Mouse (Mus musculus) lung, adult 2 months (tissue): ENCODE measurements at regions not wholly inside any gene's neighbourhood (a gene's known extent, or its start where the extent isn't known, plus 50 kb on each side); places are given as distances from the start of the nearest gene placed in this dataset.

Experiments used
- DNase-seq: peaks from one replicate; pipeline ENCODE4 v3.0.0; 2022
- H3K4me1 ChIP-seq: fragments of 200-500 bp; 2 replicates; pipeline ENCODE4 v1.6.1; 2011; ENCODE audit warnings: low read length; ENCODE audit not compliant: control insufficient read depth, insufficient read depth
- H3K4me3 ChIP-seq: fragments of 200-500 bp; replicated peaks from 2 replicates; pipeline ENCODE3; 2011; ENCODE audit warnings: low read depth, mild to moderate bottlenecking, control low read depth, low read length; ENCODE audit errors: extremely low read depth
- CTCF ChIP-seq: fragments of 200-500 bp; IDR thresholded peaks from 2 replicates; pipeline ENCODE4 v1.5.1; 2011; ENCODE audit warnings: mild to moderate bottlenecking, low read length, control low read depth; ENCODE audit not compliant: insufficient read depth
- POLR2A ChIP-seq: fragments of 200-500 bp; IDR thresholded peaks from 2 replicates; pipeline ENCODE4 v1.6.1; 2011; ENCODE audit warnings: low read depth, mild to moderate bottlenecking, control low read depth, low read length, borderline replicate concordance; ENCODE audit errors: extremely low read depth
- WGBS: fragments of 180-500 bp; shearing (Covaris S2); methylation state at CpG from one replicate; pipeline ENCODE4 v1.1.7; 2018; 5-methylcytosine and 5-hydroxymethylcytosine counted together

DNA sequence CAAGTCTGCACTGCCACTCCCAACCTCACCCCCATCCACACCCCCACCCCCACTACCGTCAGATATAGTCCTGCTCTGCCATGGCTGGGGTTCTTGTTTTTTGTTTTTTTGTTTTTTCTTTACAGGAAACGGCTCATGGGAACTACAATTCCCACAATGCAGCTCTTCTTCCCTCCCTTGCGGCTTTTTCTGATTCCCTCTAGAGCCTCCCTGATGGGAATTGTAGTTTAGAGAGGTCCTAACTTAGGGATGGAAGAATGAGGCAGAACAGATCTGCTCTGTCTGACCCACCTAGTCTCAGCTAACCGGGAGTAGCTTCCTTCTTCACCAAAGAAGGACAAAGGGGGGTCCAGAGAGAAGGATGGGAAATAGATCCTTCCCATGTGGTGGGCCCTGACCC lies 98.7 kb upstream of the Mvb12b start:
- H3K4me3 ChIP-seq, result no peak overlapping the region
- DNase-seq, result no peak
- TF ChIP-seq POLR2A (no peak), CTCF (no peak)
- no peaks in the 10 kb centered on the region for H3K4me1 ChIP-seq
- 23% methylated on average over 4 of the region's 4 CpGs for WGBS

DNA sequence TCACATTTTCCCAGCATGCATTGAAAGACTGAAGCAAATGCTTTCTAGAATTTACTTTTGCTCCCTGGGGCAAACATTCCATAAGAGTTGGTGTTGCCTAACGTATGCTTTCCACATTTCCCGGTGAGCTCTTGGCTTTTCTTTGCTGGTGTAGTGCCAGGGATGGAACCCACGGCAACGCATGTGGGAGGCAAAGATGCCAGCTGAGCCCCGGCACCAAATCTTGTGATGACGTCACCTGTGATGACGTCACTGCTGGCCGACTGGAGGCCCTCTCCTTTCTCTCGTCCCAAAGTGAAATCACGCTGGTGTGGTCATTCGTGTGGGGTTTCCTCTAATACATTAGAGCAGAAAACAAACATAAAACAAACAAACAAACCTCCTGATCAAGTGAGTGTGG lies 97.6 kb upstream of the Mvb12b start:
- TF ChIP-seq CTCF (no peak), POLR2A (no peak)
- H3K4me3 ChIP-seq, result no peak overlapping the region
- DNase-seq, result no peak
- WGBS, result 57% methylated on average over 11 of the region's 11 CpGs
- H3K4me1 ChIP-seq, result no peaks in the 10 kb centered on the region

DNA sequence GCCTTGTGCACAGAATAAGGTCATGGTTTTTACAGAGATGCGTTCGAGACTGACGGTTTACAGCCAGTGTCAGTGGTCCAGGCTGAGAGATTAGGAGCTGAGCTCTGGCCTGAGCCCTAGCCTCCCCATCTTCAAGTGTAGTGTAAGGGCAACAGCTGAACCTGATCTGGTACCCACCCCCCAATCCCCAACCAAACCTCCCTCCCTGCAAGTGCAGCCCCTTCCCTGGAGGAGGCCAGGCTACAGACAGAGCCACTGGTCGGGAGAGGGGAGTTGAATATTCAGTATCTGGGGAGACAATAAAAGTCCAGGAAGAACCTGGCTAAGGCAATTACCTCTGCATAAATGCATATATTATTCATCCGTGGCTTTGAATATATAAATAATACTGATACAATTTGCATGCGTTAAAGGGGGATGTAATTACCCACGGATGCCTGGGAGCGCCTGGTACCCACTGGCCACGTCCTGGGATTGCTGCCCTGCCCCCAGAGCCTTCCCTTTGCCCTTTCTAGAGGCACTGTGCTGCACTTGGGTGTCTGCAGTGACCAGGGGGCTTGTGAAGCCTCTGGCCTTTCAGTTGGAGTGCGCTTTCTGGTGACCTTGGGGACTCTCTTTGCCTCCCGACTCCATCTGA lies 95.5 kb upstream of the Mvb12b start:
- no peak for DNase-seq
- H3K4me3 ChIP-seq, result no peak overlapping the region
- TF ChIP-seq POLR2A (no peak), CTCF (no peak)
- no peaks in the 10 kb centered on the region for H3K4me1 ChIP-seq
- WGBS, result 61% methylated on average over 11 of the region's 11 CpGs

DNA sequence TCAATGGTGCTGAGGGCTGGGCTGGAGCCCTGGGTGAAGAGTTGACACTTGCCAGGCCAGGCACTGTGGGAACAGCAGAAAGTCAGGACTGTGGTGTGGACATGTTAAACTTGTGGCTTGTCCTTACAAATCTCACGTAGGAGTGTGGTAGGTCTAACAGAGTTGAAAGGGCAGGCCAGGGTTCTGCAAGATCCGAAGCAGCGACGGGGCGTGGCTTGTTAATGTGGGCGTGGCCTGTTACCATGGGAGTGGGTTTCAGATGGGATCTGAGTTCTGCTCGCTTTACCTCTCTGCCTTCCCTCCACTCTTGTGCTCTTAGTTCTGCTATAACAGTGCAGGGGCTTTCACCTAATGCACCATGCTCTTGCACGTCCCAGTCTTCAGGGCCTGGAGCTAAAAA lies 94.2 kb upstream of the Mvb12b start:
- TF ChIP-seq POLR2A (no peak), CTCF (no peak)
- Histone ChIP-seq H3K4me3 (no peak overlapping the region), H3K4me1 (no peaks in the 10 kb centered on the region)
- 51% methylated on average over 8 of the region's 8 CpGs for WGBS
- DNase-seq, result no peak

DNA sequence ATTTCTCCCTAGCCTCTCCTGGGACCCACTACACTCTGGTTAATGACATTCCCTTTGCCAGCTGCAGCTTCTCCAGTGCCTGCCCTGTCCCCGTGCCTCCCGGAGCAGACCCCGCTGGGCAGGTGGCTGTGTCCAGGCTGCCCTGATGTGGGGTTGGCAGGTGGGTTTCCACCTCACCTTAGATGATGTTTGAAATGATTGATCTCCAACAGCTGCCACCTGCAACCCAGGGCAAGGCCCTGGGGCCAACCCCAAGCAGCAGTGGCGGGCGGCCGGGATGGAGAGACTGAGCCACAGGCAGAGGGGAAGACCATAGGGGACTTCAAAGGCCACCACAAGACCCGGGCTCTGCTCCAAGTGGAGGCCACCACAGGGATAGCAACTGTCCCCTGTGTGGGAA lies 93.6 kb upstream of the Mvb12b start:
- DNase-seq, result no peak
- WGBS, result 85% methylated on average over 7 of the region's 7 CpGs
- H3K4me3 ChIP-seq, result no peak overlapping the region
- TF ChIP-seq POLR2A, result no peak
- TF ChIP-seq CTCF, result no peak
- no peaks in the 10 kb centered on the region for H3K4me1 ChIP-seq

DNA sequence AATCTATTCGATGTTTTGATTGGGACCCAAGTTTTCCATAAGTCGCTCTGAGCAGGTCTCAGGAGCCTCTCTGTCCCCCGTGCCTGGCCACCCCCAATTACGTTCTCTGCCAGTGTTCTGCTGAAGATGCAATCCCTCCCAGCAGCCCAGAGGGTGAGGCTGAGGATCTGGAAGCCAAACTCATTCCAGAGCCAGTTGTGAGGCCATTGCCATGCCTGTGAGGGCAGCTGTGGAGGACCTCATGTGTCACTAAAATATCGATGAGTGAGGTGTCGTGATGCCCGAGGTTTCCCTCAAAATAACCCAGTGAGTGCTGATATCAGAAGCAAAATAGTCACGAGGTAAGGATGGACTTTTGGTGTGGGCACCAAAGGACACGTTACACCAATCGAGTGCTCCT lies 93.1 kb upstream of the Mvb12b start:
- Histone ChIP-seq H3K4me3 (no peak overlapping the region), H3K4me1 (no peaks in the 10 kb centered on the region)
- no peak for TF ChIP-seq POLR2A
- TF ChIP-seq CTCF, result no peak
- DNase-seq, result no peak
- 77% methylated on average over 10 of the region's 10 CpGs for WGBS

DNA sequence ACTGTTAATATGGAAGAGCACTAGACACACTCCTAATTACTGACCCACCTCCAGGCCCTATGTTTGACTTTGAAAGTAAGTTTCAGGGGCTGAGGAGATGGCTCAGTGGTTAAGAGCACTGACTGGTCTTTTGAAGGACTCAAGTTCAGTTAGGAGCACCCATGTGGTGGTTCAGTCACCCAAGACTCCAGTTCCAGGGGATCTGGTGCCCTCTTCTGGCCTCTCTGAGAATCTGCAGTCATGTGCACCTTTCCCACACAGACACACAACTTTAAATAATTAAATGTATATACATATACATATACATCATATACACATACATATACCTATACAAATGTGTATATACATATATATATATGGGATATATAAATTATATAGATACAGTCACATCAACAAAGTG lies 91.5 kb upstream of the Mvb12b start:
- no peaks in the 10 kb centered on the region for H3K4me1 ChIP-seq
- no peak overlapping the region for H3K4me3 ChIP-seq
- DNase-seq, result no peak
- TF ChIP-seq CTCF, result 0 out of 2 replicates have a peak, but pooled peaks have one; percentile 6
- TF ChIP-seq POLR2A, result no peak

DNA sequence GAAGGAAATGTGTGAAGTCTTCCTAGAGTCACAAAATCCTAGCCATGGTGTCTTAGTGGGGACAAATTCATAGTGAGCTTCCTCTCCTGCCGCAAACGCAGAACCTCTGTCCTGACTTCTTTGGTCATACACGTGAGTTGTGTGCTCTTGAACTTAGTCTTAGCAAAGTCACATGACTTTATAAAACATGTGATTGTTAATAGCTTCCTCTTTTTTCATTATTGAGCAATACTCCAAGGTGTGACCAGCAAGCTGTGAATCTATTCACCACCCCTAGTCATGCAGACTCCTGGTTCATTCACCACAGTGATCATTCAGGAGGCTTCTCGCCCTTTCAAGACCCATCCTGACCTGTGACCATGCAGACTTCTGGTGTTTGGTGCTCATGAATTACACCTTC lies 90.8 kb upstream of the Mvb12b start:
- DNase-seq, result no peak
- no peak overlapping the region for H3K4me3 ChIP-seq
- 61% methylated on average over 4 of the region's 4 CpGs for WGBS
- H3K4me1 ChIP-seq, result no peaks in the 10 kb centered on the region
- no peak for TF ChIP-seq POLR2A

DNA sequence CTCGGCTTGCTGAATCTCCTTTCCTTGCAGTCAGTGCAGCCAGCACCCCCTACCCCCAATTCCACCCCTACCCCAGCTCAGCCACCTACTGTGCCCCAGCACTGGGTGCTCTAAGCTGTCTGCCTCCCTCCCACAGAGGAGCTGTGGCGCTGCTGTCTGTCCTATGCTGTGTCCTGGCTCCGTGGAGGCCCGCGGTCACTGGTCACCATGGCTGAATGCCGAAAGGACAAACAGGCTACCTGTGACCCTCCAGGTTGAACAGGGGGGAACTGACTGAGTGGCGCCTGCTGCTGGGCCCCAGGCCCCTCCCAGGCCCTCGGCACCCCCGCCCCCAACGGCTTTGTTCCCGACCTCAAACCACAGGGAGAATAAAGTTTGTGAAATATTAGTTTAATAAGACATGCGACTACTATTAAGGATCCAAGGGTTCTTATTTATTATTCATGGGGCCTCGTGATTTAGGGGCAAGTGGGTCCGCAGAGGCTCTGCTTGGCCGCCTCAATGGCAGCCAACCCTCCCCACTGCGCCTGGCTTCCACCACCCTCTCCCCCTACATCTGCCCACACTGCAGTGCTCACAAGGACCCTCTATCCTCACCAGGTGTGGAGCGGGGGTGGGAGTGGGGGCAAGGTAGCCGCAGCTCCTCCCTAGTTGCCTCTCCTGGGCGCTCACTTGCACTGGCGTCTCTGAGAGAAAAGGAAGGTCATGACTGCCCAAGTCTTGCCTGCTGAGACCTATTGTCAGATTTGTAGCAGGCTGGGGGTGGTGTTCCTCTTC lies 90.0 kb upstream of the Mvb12b start:
- TF ChIP-seq POLR2A (no peak), CTCF (no peak)
- Histone ChIP-seq H3K4me3 (no peak overlapping the region), H3K4me1 (no peaks in the 10 kb centered on the region)
- 78% methylated on average over 20 of the region's 20 CpGs for WGBS
- no peak for DNase-seq

DNA sequence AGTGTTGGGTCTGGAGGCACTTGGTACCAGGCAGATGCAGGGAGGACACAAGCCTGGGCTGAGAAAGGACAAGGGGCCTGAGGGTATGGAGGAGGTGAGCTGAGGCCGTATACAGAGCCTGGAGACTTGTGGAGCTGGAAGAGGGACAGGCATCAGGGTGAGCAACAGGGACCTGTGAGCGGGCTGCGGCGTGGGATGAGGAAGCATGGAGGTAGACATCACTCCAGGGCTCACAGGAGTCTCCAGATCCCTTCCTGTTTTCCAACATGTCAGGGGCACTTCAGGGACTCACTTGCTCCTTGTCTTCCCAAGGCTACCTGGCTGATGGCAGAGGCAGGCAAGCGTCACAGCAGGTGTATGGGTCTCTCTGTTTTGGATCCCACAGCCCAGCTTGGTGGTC lies 89.4 kb upstream of the Mvb12b start:
- Histone ChIP-seq H3K4me1 (no peaks in the 10 kb centered on the region), H3K4me3 (no peak overlapping the region)
- TF ChIP-seq CTCF, result no peak
- TF ChIP-seq POLR2A, result no peak
- 93% methylated on average over 5 of the region's 5 CpGs for WGBS
- no peak for DNase-seq
